Mouse (Mus musculus): ENCODE results near the gene Ptges3.
"Not testable (repeated sequence)": the region's sequence is repeated elsewhere in the genome, so short reads cannot be mapped to it uniquely, and the experiment has no call there.

The Ptges3 gene

GRCm38 (mm10) chr10:128059207-128059981 lies 640 bp downstream of the Ptges3 start:
- peak in 1 of 2 experiments; percentile 24 for DNase-seq (ENCODE audit: low spot score in 2 of 2)

DNA sequence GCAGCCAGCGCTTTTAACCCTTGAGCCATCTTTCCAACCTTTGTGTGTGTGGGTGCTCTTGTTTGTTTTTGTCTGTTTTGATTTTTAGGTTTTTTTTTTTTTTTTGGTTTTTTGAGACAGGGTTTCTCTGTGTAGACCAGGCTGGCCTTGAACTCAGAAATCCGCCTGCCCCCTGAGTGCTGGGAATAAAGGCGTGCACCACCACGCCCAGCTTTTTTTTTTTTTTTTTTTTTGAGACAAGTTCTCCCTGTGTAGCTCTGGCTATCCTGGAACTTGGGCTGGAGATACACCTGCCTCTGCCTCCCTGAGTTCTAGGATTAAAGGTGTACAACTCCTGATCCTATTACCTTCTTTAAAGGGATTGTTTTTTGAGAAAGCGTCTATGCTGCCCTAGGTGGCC lies 2.4 kb downstream of the Ptges3 start:
- no peak for DNase-seq (ENCODE audit: low spot score in 2 of 2)

DNA sequence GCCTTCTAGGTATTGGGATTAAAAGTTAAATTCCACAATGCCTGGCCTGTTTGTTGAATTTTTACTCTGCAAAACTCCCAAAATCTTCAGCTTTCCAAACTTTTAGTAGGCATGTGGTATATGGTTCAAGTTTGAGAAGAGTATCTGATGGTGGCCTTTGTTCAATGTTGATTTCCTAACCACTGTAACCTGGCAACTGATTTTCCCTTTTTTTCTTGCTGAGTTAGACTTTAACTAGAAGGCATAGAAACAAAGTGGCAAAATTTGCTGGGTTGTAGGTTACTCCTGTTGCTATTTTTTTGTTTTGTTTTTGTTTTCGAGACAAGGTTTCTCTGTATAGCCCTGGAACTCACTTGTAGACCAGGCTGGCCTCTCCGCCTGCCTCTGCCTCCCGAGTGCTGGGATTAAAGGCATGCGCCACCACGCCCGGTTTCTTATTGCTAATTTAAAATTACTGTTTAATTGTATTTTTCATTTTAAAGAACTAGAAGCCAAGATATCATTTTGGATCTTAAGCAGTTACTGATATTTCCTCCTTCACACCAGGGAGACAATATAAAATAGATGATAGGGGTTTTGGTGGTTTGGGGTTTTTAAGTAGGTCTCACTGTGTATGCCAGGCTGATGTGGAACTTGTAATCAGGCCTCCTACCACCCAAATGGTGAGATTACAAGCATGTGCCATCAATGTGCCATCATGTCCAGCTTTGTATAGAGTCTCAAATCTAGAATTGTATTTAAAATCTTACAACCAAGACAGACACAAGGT lies 3.7 kb downstream of the Ptges3 start:
- no peak for DNase-seq (ENCODE audit: low spot score in 2 of 2)

DNA sequence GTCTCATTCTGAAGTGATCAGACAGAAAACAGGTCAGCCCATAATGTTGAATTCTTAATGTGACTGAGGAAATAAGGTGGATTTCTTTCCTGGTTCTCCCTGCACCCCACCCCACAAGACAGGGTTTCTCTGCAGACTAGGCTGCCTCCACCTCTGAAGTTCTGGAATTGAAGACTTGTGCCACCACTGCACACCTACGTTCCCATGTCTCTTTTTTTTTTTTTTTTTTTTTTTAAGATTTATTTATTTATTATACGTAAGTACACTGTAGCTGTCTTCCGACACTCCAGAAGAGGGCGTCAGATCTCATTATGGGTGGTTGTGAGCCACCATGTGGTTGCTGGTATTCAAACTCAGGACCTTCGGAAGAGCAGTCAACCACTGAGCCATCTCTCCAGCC lies 7.3 kb downstream of the Ptges3 start:
- DNase-seq (ENCODE audit: low spot score in 2 of 2): no peak

DNA sequence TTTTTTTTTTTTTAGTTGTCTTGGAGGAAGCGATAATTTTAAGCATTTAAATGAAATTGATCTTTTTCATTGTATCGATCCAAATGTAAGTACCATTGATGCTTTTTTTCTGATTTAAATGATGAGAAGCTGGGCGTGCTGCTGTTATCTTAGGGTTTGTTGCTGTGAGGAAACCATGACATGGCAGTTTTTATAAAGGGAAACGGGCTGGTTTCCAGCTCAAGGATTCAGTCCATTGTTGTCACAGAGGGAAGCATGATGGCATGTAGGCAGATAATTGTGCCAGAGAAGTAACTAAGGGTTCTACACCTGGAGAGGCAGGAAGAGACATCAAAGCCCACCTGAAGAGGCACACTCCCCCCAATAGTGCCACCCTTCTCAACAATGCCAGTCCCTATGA lies 10.4 kb downstream of the Ptges3 start:
- no peak for DNase-seq (ENCODE audit: low spot score in 2 of 2)

DNA sequence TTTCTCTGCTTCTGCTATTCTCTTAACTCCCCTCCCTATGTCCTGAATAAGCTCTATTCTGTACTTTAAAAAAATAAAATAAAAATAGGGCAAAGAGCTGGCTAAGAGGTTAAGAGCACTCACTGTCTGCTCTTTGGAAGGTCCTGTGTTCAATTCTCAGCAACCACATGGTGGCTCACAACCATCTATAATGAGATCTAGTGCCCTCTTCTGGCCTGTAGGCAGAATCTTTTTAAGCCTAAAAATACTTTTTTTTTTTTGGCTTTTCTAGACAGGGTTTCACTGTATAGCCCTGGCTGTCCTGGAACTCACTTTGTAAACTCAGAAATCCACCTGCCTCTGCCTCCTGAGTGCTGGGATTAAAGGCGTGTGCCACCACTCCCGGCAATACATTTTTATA lies 11.7 kb downstream of the Ptges3 start:
- not testable (repeated sequence) for DNase-seq (ENCODE audit: low spot score in 2 of 2)

DNA sequence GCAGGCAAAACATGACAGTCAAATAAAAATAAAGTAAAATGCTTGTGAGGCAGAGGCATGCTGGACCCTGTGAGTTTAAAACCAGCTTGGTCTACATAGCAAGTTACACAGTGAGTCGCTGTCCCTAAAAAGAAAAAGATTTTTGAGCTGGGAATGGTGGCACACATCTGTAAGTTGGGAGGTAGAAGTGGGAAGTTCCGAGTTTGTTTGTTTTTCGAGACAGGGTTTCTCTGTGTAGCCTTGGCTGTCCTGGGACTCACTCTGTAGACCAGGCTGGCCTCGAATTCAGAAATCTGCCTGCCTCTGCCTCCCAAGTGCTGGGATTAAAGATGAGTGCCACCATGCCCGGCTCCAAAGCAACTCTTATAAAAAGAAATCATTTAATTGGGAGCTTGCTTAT lies 19.5 kb downstream of the Ptges3 start:
- not testable (repeated sequence) for DNase-seq (ENCODE audit: low spot score in 2 of 2)

DNA sequence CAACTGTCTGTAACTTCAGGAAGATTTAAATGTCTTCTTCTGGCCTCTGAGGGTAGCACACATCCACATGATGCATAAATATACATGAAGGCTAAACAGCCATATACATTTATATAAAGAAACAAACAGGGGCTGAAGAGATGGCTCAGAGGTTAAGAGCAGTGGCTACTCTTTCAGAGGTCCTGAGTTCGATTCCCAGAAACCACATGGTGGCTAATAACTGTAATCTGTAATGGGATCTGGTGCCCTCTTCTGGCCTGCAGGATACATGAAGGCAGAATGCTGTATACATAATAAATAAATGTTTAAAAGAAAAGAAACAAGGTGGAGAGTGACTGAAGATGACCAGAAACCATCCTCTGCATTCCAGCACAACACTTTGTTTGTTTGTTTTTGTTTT lies 21.7 kb downstream of the Ptges3 start:
- DNase-seq (ENCODE audit: low spot score in 2 of 2): no peak

DNA sequence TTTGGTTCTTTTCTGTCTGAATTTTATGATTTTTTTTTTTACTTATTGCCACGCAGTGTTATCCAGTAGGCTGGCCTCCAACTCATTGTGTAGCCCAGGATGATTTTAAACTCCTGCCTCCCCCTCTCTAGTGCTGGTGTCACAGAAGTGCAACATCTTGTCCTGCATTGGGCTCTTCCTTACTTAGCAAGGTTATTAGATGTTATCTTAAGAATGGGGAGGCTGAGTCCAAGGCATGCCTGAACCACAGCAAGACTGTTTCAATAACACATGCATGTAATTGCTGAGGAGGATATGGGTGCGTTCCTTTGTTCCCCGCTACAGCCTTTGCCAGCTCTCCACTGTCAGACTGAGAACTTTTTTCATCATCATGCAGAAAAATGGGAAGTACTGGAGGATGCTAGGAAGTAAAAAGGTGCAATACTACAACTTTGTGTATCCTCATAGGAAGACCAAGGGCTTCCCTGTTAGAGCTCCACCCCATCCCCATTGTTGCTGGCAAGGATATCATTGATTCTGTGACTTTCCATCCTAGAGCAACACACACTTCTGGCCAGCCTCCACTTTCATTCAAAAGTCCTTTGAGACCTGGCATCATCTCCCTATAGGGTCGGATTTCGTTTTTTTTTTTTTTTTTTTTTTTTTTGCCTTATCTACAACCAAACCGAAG lies 23.2 kb downstream of the Ptges3 start:
- DNase-seq (ENCODE audit: low spot score in 2 of 2): no peak

- no peak for DNase-seq (ENCODE audit: low spot score in 2 of 2)
These were observed 23.7 kb downstream of the Ptges3 start for GRCm38 (mm10) chr10:128082477-128082808.

- DNase-seq (ENCODE audit: low spot score in 2 of 2): peak; percentile 94 to 97
These were observed 24.2 kb downstream of the Ptges3 start, which contains the start of gene Atp5b for GRCm38 (mm10) chr10:128082880-128083421. Gene Atp5b, plus strand, starts transcription at chr10:128083273.

- DNase-seq (ENCODE audit: low spot score in 2 of 2): no peak
These were observed 24.9 kb downstream of the Ptges3 start for GRCm38 (mm10) chr10:128083688-128084087.

GRCm38 (mm10) chr10:128084160-128084559 lies 25.4 kb downstream of the Ptges3 start:
- DNase-seq (ENCODE audit: low spot score in 2 of 2): no peak

- no peak for DNase-seq (ENCODE audit: low spot score in 2 of 2)
These were observed 27.6 kb downstream of the Ptges3 start for GRCm38 (mm10) chr10:128086391-128086790.

DNA sequence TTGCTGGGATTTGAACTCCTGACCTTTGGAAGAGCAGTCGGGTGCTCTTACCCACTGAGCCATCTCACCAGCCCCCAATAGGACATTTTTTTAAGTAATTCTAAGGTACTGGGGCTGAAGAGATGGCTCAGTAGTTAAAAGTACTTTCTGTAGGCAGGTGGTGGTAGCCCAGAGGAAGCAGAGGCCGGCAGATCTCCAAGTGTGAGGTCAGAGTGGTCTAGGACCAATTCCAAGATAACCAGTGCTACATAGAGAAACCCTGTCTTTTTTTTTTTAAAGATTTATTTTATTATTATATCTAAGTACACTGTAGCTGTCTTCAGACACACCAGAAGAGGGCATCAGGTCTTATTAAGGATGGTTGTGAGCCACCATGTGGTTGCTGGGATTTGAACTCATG lies 28.5 kb downstream of the Ptges3 start:
- DNase-seq (ENCODE audit: low spot score in 2 of 2): not testable (repeated sequence)

GRCm38 (mm10) chr10:128088181-128088580 lies 29.4 kb downstream of the Ptges3 start:
- DNase-seq (ENCODE audit: low spot score in 2 of 2): no peak

DNA sequence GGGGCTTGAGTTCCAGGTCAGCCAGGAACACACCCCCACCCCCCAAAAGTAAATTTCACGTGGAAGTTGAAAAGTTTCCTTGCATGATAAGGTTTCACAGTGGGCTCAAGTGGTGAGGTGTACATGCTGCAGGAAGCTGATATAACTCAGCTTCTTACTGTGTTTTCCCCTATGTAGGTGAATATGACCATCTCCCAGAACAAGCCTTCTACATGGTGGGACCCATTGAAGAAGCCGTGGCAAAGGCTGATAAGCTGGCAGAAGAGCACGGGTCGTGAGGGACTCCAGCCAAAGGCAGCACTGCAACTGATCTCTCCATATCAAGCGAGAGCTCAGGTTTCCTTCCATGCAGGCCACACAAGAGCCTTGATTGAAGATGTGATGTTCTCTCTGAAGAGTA lies 31.1 kb downstream of the Ptges3 start:
- DNase-seq (ENCODE audit: low spot score in 2 of 2): no peak

GRCm38 (mm10) chr10:128090651-128091563 lies 32.2 kb downstream of the Ptges3 start:
- DNase-seq (ENCODE audit: low spot score in 2 of 2): peak; percentile 74 to 82

DNA sequence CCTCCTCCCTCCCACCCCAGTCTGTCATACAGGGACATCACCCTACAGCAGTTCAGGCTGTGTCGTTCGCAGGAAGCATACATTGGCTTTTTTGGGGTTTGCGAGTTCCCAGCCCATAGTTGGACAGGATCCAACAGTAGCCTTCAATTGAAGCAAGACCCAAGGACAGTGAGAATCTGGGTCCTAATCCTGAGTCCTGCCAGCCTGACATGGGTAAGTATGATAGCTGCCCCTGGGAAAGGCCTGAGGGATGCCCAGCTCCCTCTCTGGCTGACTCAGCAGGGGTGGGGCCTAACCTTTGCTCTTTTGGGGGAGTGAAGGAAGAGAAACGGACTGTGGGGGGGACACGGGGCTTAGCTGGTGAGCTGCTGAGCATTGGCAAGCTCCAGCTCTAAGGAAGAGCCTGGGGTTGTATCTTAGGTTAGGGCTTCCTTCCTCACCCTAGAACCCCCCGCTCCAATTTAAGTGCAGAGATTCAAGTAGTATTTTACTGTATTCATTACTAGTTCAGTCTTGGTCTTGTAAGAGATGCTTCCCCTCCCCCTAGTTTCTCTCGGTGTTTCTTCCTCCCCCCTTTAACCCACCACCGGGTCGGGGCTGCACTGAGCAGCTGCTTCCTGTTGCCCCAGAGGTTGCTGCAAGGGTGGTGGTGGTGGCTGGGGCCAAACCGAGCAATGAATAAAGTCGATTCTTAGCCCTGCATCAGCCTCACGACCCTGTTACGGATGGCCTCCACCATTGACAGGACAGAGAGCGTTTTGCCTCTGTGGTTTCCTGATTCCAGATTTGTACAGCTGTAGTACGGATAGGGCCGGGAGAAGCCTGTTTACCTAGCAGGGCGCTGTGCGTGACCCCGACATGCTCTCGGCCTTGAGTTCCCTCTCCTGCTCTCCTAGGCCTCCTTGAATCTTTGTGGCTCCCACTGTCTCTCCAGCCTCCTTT lies 33.1 kb downstream of the Ptges3 start, which contains the start of gene Baz2a:
Gene Baz2a (plus strand): TSS at position 14 of the 942 bp plus-strand sequence.
- DNase-seq (ENCODE audit: low spot score in 2 of 2): no peak

All from right cerebral cortex, postnatal 36 days (tissue).